Mouse (Mus musculus) E14TG2a.4 (cell line): ENCODE measurements around the gene Mei4.

Source experiments
- H3K27me3 ChIP-seq: 2 replicates; pipeline ENCODE4 v1.6.1; 2014; ENCODE audit warnings: low read length, control low read depth; ENCODE audit not compliant: insufficient read depth
- H3K36me3 ChIP-seq: 2 replicates; pipeline ENCODE4 v1.6.1; 2014; ENCODE audit warnings: low read length, control low read depth; ENCODE audit not compliant: insufficient read depth
- H3K4me1 ChIP-seq: replicated peaks from 2 replicates; pipeline ENCODE4 v1.6.1; 2014; ENCODE audit warnings: low read depth, low read length, control low read depth
- H3K4me3 ChIP-seq: replicated peaks from 2 replicates; pipeline ENCODE4 v1.5.1; 2014; ENCODE audit warnings: mild to moderate bottlenecking, low read length
- H3K9me3 ChIP-seq: 2 replicates; pipeline ENCODE4 v1.6.1; 2014; ENCODE audit warnings: low read length, control low read depth
- CTCF ChIP-seq: conservative IDR thresholded peaks from 2 replicates; pipeline ENCODE4 v1.5.1; 2014; ENCODE audit warnings: low read length
- NANOG ChIP-seq: IDR thresholded peaks from 2 replicates; pipeline ENCODE4 v1.6.1; 2014; ENCODE audit warnings: borderline replicate concordance, low read length, mixed read lengths
- POU5F1 ChIP-seq: IDR thresholded peaks from 2 replicates; pipeline ENCODE4 v1.6.1; 2014; ENCODE audit warnings: low read length, borderline replicate concordance

Mei4 gene

GRCm38 (mm10) chr9:81940533-81940932, 77.1 kb downstream of the Mei4 start:
- no peak for TF ChIP-seq POU5F1
- no peak for TF ChIP-seq CTCF
- TF ChIP-seq NANOG, result no peak
- Histone ChIP-seq H3K4me3 (no peak overlapping the region), H3K36me3 (peaks cover 2% of the 10 kb centered on the region; the same call in 1 of the 2 replicates)

GRCm38 (mm10) chr9:81945624-81946023, 82.2 kb downstream of the Mei4 start:
- no peaks in the 10 kb centered on the region for H3K27me3 ChIP-seq
- TF ChIP-seq NANOG, result no peak
- TF ChIP-seq POU5F1, result no peak
- H3K36me3 ChIP-seq, result no peaks in the 10 kb centered on the region
- H3K9me3 ChIP-seq, result no peaks in the 10 kb centered on the region
- H3K4me1 ChIP-seq, result no peaks in the 10 kb centered on the region
- no peak overlapping the region for H3K4me3 ChIP-seq

More at GRCm38 (mm10) chr9:81940533-81940932, 77.1 kb downstream of the Mei4 start:
- no peaks in the 10 kb centered on the region for H3K4me1 ChIP-seq
- no peaks in the 10 kb centered on the region for H3K27me3 ChIP-seq
- no peaks in the 10 kb centered on the region for H3K9me3 ChIP-seq

GRCm38 (mm10) chr9:81956858-81957257, 93.4 kb downstream of the Mei4 start:
- TF ChIP-seq CTCF, result no peak
- TF ChIP-seq NANOG, result no peak
- TF ChIP-seq POU5F1, result no peak
- H3K4me3 ChIP-seq, result no peak overlapping the region

GRCm38 (mm10) chr9:81957842-81958241, 94.4 kb downstream of the Mei4 start:
- H3K9me3 ChIP-seq, result no peaks in the 10 kb centered on the region
- H3K4me1 ChIP-seq, result no peaks in the 10 kb centered on the region
- no peaks in the 10 kb centered on the region for H3K27me3 ChIP-seq
- no peak overlapping the region for H3K4me3 ChIP-seq
- H3K36me3 ChIP-seq, result no peaks in the 10 kb centered on the region
- TF ChIP-seq POU5F1 (no peak), CTCF (no peak), NANOG (no peak)

More at GRCm38 (mm10) chr9:81956858-81957257, 93.4 kb downstream of the Mei4 start:
- no peaks in the 10 kb centered on the region for H3K36me3 ChIP-seq
- no peaks in the 10 kb centered on the region for H3K27me3 ChIP-seq
- no peaks in the 10 kb centered on the region for H3K9me3 ChIP-seq
- H3K4me1 ChIP-seq, result no peaks in the 10 kb centered on the region

- Histone ChIP-seq H3K36me3 (no peaks in the 10 kb centered on the region), H3K9me3 (no peaks in the 10 kb centered on the region), H3K27me3 (no peaks in the 10 kb centered on the region), H3K4me3 (no peak overlapping the region), H3K4me1 (peaks cover 3% of the 10 kb centered on the region; the same call in 1 of the 2 replicates)
- TF ChIP-seq NANOG (no peak), CTCF (no peak), POU5F1 (no peak)
Measured at GRCm38 (mm10) chr9:81966765-81967164, 103.3 kb downstream of the Mei4 start.

- Histone ChIP-seq H3K4me3 (no peak overlapping the region), H3K27me3 (no peaks in the 10 kb centered on the region), H3K4me1 (peaks cover 3% of the 10 kb centered on the region; the same call in 1 of the 2 replicates), H3K36me3 (no peaks in the 10 kb centered on the region), H3K9me3 (no peaks in the 10 kb centered on the region)
- TF ChIP-seq NANOG (no peak), CTCF (peak; percentile 22; the same call in 1 of the 2 replicates)
Measured at GRCm38 (mm10) chr9:81968935-81969334, 105.5 kb downstream of the Mei4 start.

GRCm38 (mm10) chr9:81982461-81982860, 119.0 kb downstream of the Mei4 start:
- Histone ChIP-seq H3K4me1 (no peaks in the 10 kb centered on the region), H3K4me3 (no peak overlapping the region), H3K36me3 (no peaks in the 10 kb centered on the region), H3K27me3 (no peaks in the 10 kb centered on the region), H3K9me3 (no peaks in the 10 kb centered on the region)
- TF ChIP-seq POU5F1 (no peak), NANOG (no peak), CTCF (no peak)

GRCm38 (mm10) chr9:82012991-82013390, 149.5 kb downstream of the Mei4 start:
- Histone ChIP-seq H3K27me3 (no peaks in the 10 kb centered on the region), H3K4me1 (no peaks in the 10 kb centered on the region), H3K9me3 (no peaks in the 10 kb centered on the region), H3K4me3 (no peak overlapping the region), H3K36me3 (no peaks in the 10 kb centered on the region)
- TF ChIP-seq NANOG, result no peak
- no peak for TF ChIP-seq CTCF
- no peak for TF ChIP-seq POU5F1

- Histone ChIP-seq H3K4me1 (no peaks in the 10 kb centered on the region), H3K4me3 (no peak overlapping the region), H3K9me3 (no peaks in the 10 kb centered on the region), H3K36me3 (no peaks in the 10 kb centered on the region), H3K27me3 (no peaks in the 10 kb centered on the region)
- TF ChIP-seq POU5F1 (no peak), NANOG (no peak), CTCF (no peak)
Measured at GRCm38 (mm10) chr9:82042515-82043056, 179.1 kb downstream of the Mei4 start.
